8 mouse cellular contexts compared by ENCODE assay signal in genomic region chr17:56467456-56467884, GRCm38 (mm10). TPM values are rescaled to one million over a fixed set of nuclear protein-coding genes. Genes with fewer than 3 reads are reported as not detected.
A peak's percentile ranks its signal among the peaks of the same experiment; 100 is the strongest.
DNase-seq lines count a peak whose midpoint lies in the region; ATAC-seq lines count a peak whose summit lies in the region.
"Had no signal": no experiment of that assay in that cellular context is flagged by ENCODE, and none has a peak within 500 bp of the region (broad histone marks: within the 10 kb centered on the region; RNA-seq: fewer than 3 reads in every experiment).

No protein-coding gene starts in this region.

- intact Hi-C loops in left cerebral cortex, postnatal 10 days (cut with DNase I) = no loop called here

- peaks cover 37% of the 10 kb centered on the region for H3K36me3 ChIP-seq in forebrain, embryonic 10.5 days (replicated peaks)
- no peaks in the 10 kb centered on the region for H3K36me3 ChIP-seq in lung, embryonic 15.5 days
- H3K36me3 ChIP-seq: liver, embryonic 13.5 days had no signal

- 76% methylated on average over 7 of the region's 7 CpGs for WGBS in forebrain, embryonic 10.5 days
- 16% methylated on average over 7 of the region's 7 CpGs for WGBS in lung, embryonic 15.5 days

- H3K27me3 ChIP-seq in forebrain, embryonic 10.5 days (ENCODE audit: poor library complexity, severe bottlenecking) = peaks cover 36% of the 10 kb centered on the region
- H3K27me3 ChIP-seq in lung, embryonic 15.5 days = peaks cover 15% of the 10 kb centered on the region

- H3K4me2 ChIP-seq in lung, embryonic 15.5 days = peak overlapping the region; percentile 45
- H3K4me2 ChIP-seq: liver, embryonic 13.5 days had no signal

- H3K9me3 ChIP-seq in forebrain, embryonic 10.5 days = peaks cover 5% of the 10 kb centered on the region; the same call in 1 of the 2 replicates
- no peaks in the 10 kb centered on the region for H3K9me3 ChIP-seq in lung, embryonic 15.5 days

- H3K4me3 ChIP-seq in forebrain, embryonic 10.5 days = peak overlapping the region; percentile 24; the same call in 1 of the 2 replicates
- H3K4me3 ChIP-seq in lung, embryonic 15.5 days = 0 out of 2 replicates have a peak overlapping the region, but pooled peaks have one; percentile 9
- H3K4me3 ChIP-seq: liver, embryonic 13.5 days had no signal

- peaks cover 95% of the 10 kb centered on the region for H3K4me1 ChIP-seq in forebrain, embryonic 10.5 days
- peaks cover 76% of the 10 kb centered on the region for H3K4me1 ChIP-seq in lung, embryonic 15.5 days

- peak; percentile 74 to 76 for DNase-seq in left cerebral cortex, postnatal 10 days (ENCODE audit: extremely low spot score in 1 of 2, low spot score in 2 of 2)
- DNase-seq in left cerebral cortex, adult 18-20 months (ENCODE audit: low spot score in 2 of 2) = no peak
- no peak for DNase-seq in forebrain, embryonic 10.5 days (ENCODE audit: extremely low spot score, low spot score)
- DNase-seq in kidney, adult 11 months = peak; percentile 60
- peak; percentile 55 for DNase-seq in right cerebral cortex, postnatal 25 days
- no peak for DNase-seq in spleen, postnatal 4 days (ENCODE audit: low spot score in 2 of 2)
- DNase-seq: liver, embryonic 13.5 days had no signal

- ATAC-seq in lung, embryonic 15.5 days (ENCODE audit: borderline replicate concordance, extremely low read depth, low FRiP score, low TSS enrichment) = peak; percentile 55; the same call in 1 of the 2 replicates

- H3K27ac ChIP-seq in forebrain, embryonic 10.5 days = peak overlapping the region; percentile 81
- H3K27ac ChIP-seq in lung, embryonic 15.5 days = peak overlapping the region; percentile 92

- H3K9ac ChIP-seq in lung, embryonic 15.5 days = no peak overlapping the region
- H3K9ac ChIP-seq: liver, embryonic 13.5 days had no signal

RNA-seq across cellular contexts. Expression of gene Ptprs, which starts 8.8 kb away (rescaled TPM):
- total RNA-seq in left cerebral cortex, postnatal 10 days (2021) = 100 to 1,000 TPM; 667 to 674 TPM
- total RNA-seq in left cerebral cortex, adult 18-20 months (2021) = 100 to 1,000 TPM; 588 to 594 TPM
- 80.3 and 91.5 TPM in 2 replicates for polyA plus RNA-seq in forebrain, embryonic 10.5 days (2016; fragmentation: Nextera tagmentation; extraction: Ambion mirVana)
- 73.4 and 77.9 TPM in 2 replicates for polyA plus RNA-seq in lung, embryonic 15.5 days (2015; fragmentation: Nextera tagmentation; extraction: Ambion mirVana)

RNA-seq across cellular contexts. Expression of gene Znrf4, which starts 44.8 kb away (rescaled TPM):
- total RNA-seq in left cerebral cortex, postnatal 10 days (2021) = not detected
- total RNA-seq in left cerebral cortex, adult 18-20 months (2021) = not detected
- polyA plus RNA-seq in forebrain, embryonic 10.5 days (2016; fragmentation: Nextera tagmentation; extraction: Ambion mirVana) = not detected in 2 replicates
- not detected in 2 replicates for polyA plus RNA-seq in lung, embryonic 15.5 days (2015; fragmentation: Nextera tagmentation; extraction: Ambion mirVana)
- polyA plus RNA-seq: liver, embryonic 13.5 days had no signal

Comparison
In these comparisons a context has a peak if more than half of its experiments do, and no peak if none do; other contexts are left out.
1. DNase-seq: peak in left cerebral cortex, postnatal 10 days (2 of 2), kidney, adult 11 months (single experiment) and right cerebral cortex, postnatal 25 days (single experiment); none in left cerebral cortex, adult 18-20 months (0 of 2), forebrain, embryonic 10.5 days (single experiment) and spleen, postnatal 4 days (0 of 2).